Mouse (Mus musculus) T-helper 17 cell (primary cell): ENCODE results near the gene Kcnj14.

ENCODE experiments used
- in situ Hi-C, 2 experiments: fragments of 300-600 bp; cut with MboI, MseI; formaldehyde crosslinking; loops; 1 replicate in 1 of 2; 2 replicates in 1 of 2; pipeline ENCODE4 v1.15.1; 2025; ENCODE audit warnings: high pct_unique_total_duplicates in 2 of 2

Kcnj14 gene

DNA sequence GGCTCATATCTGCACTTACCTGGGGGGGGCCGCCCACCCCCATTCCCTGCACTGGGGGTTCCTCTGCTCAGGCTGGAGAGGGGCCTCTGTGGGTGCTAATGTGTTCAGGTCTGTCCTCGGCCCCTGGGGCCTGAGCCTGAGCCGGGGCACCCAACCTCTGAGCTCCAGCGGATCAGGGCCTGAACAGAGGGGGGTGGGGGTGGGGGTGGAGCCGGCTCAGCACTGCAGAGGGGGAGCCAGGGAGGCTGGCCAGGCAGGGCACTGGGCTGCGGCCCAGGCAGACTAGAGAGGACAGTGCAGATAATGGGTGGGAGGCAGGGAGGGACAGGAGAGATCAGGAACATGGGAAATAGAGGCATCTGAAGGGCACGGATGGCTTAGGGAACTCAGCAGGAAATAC lies at the start of gene Kcnj14:
Gene Kcnj14 (minus strand): TSS at position 185 of the 400 bp plus-strand sequence.
- in situ Hi-C loops, result no loop called here

DNA sequence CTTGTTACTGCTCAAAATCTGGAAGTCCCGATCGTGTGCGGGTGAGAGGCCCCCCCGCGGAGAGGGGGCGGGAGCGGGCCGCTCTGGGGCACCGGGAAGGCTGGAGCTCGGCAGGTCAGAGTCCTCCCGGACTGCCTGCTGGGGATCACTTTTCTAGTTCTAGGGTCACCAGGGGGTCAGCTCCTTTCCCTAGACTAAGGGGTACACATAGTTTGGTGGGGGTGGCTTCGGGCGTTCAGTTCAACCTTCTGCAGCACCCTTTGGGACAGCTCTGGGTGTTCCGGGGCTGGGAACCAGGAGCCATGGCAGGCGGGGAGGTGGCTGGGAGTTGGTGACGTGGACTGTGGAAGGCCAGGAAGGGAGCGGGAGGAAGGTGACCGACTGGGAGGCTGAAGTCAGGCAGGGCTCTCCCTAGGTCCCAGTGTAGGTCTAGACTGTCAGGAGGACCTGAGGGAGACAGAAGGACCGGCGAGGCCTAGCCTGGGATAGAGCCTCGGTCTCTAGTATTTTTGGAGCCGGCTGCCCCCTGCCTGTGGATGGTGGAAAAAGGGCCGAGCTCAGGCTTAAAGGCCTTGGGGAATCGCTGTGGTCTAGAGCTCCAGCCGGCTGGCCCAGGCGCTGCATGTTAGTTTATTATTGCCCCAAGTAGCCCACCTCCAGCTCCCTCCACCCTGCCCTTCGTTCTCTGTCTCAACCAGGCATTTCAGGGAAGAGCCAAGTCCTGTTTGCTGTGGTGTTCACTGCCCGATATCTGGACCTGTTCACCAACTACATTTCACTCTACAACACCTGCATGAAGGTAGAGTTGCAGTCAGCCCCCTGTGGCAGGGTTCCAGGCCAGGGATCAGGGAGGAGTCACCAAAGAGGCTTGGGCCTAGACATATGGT lies 48.7 kb upstream of the Kcnj14 start:
- in situ Hi-C loops, result loop anchor here in 1 of 2 experiments (5.0 kb wide), 1 partner anchor 49 kb away; the partner anchor contains the start of genes Ccdc114 and Emp3

DNA sequence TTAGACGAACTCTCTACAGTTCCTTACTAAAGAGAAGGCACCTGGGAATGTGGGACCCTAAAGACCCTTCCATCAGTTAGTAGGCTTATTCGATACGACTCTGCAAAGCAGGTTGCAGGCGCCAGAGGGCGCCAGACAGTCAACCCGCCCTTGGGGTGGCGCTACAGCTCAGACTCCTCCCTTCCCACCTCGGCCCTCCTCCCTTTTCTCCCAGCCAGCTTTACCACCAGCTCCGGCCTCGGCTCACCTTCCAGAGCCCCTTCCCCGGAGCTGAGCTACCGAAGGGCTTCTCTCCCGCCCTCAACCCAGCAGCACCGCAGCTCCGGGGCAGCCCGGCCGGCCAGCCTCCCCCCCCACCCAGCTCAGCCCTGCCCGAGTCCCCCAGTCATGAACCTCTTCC lies 48.0 kb upstream of the Kcnj14 start, which contains the start of gene Kdelr1:
Gene Kdelr1 (plus strand): TSS at position 149 of the 400 bp plus-strand sequence.
- in situ Hi-C loops, result loop anchor here in 1 of 2 experiments (5.0 kb wide), 1 partner anchor 50 kb away; the partner anchor contains the start of genes Ccdc114 and Emp3

DNA sequence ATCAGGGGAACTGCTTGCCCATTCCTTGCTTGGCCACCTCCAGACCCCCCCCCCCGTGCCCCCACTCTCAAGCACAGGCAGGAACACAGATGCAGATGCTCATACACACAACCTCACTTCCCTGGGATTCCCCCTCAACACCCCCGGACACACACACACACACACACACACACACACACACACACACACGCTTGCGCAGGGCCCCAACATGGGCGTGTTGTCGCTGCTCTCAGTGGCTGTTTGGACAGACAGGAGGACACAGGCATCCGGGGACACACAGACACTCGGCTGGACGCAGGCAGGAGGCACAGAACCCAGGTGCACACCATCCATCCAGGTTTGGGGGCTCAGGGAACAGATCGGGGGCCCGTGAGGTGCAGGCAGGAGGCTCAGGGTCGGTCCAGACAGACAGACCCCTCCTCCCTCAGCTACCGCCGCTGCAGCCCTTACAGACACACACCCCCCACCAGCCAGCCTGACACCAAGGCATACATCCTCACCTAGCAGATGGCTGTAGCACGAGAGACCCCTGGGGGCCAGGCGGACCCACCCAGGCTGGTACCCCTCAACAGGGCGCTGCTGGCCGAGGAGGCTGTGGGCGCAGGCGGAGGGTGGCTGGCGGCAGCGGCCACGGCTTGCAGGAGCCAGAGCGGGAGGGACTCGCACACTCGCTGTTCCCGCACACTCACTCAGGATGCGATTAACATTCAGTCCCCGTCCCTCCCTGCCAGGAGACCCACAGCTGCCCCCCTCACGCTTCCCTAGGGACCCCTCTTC lies 45.9 kb upstream of the Kcnj14 start:
- in situ Hi-C loops, result loop anchor here in 1 of 2 experiments (5.0 kb wide), 1 partner anchor 52 kb away; the partner anchor contains the start of genes Ccdc114 and Emp3

DNA sequence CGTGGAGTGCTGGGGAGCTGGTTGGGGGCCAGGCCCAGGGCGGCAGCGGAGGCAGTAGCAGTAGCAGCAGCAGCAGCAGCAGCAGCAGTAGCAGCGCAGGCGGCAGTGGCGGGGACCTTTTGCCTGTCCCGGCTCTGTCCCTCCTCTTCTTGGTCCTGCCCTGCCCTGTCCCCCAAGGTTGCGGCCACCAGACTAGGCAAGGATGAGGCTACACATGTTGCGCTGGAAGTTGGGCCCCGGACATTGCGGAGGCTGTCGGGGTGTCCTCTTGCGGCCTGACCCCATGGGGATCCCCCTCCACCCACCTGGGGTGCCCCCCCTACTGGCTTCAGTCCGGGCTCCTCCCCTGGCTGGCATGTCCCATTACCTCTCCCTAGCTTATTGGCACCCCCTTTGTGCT lies 45.2 kb upstream of the Kcnj14 start:
- in situ Hi-C loops, result loop anchor here in 1 of 2 experiments (5.0 kb wide), 1 partner anchor 53 kb away; the partner anchor contains the start of genes Ccdc114 and Emp3

DNA sequence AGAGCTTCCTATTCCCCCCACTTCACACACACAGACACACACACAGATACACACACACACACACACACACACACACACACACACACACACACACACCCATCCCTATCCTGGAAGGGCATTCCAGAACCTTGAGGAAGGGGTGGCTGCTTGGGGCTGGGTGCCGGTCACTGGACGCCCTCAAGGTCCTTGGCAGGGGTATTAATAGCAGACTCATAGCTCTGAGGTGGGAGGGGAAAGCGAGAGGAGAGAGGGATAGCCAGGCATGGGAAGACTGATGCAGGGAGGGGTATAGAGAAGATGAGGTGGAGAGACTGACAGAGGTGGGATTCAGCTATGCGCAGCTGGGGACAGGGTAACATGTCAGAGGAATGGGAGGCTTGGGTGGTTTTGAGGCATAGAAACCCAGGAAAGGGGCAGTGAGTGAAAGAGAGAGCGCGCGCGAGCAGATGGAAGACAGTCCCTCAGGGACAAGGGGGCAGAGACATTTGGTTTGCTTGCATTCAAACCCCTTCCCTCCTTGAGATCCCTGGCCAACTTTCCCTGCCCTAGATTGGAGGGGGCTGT lies 44.6 kb upstream of the Kcnj14 start:
- in situ Hi-C loops, result no loop called here

DNA sequence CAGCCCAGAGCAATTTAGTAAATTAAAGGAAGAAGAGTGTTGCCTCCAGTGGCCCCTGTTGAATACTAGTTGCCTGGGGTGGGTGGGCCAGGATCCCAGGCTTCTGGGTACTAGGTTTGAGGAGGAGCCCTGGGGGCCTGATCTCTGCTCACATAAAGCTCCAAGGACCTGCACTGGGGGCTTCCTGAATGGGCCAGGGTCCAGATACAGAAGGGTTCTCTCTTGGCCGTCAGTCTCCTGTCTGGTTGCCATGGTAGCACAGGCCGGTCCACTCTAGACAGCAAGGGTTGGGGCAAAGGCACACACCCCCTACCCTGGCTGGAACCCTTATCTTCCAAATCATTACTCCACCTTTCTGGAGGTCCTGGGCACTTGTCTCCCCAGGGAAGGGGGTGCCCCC lies 43.3 kb upstream of the Kcnj14 start:
- in situ Hi-C loops, result no loop called here

DNA sequence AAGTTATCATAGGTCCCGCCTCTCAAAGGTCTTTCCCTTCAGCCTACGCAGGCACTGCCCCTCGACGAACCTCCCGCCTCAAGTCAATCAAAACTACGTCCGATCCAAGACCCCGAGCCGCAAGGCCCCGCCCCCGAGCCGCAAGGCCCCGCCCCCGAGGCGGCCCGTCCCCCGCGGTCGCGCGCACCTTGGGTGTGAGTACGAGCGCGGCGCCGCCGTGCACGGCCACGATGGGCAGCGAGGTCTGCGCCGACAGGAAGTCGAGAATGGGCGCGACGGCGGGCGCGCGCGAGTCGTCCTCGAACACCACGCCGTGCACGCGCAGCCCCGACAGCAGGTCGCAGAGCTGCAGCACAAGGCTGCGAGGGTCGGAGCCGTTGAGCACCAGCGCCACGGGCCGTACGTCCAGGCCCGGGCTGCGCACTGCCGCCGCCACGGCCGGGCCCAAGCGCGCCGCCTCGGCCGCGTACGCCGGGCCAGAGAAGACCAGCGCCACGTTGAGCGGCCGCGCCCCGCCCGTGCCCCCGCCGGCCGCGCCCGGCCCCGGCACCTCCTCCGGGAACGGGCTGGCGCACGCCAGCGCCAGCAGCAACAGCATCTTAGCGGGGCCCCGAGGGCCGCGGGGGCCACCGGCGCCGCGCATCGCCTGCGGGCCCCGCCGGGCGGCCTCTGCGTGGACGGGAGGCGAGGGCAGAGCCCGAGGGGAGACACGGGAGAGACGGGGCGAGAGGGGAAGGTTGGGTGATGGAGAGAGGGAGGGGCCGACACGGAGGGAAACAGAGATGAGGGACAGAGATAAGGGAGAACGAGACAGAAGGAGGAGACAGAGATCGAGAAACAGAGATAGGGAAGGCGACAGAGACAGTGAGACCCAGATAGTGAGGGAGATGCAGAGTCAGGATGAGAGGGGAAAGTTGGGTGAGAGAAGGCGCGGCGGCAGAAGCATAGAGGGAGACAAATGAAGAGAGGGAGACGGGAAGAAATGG lies 41.6 kb upstream of the Kcnj14 start:
- in situ Hi-C loops, result no loop called here

DNA sequence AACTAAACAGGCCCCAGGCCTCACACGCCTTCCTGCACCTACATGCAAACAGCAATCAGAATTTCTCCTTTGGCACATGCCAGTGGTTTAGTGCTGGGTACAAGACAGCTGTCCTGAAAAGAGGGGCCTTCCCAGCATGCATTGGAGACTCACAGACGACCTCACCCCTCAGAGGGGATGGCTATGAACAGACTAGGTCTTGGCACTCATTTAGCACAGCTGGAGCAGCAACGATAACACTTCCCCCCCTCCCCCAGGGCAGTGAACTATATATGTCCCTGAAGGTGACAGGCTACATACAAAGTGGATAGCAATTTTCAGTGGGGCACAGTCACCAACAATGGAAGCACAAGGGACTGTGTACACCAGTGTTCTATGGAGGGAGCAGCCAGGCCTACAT lies 39.9 kb upstream of the Kcnj14 start:
- in situ Hi-C loops, result no loop called here

DNA sequence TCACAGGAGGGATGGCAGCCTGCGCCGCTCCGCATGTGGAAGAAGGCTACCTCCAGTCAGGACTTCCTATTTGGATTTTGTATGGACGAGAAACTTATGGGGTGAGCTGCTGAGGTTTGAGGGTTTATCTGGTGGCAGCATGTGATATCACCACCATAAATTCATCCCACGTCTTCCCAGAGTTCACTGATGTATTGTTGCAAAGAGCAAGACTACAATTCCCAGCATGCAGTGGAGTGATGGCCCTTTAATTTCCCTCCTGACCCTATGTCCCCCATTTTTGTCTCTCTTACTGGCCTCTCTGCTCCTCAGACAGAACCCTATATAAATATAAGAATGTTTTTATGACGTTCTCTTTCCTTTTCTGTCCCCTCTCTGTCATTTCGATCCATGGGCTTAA lies 38.2 kb upstream of the Kcnj14 start:
- in situ Hi-C loops, result no loop called here

DNA sequence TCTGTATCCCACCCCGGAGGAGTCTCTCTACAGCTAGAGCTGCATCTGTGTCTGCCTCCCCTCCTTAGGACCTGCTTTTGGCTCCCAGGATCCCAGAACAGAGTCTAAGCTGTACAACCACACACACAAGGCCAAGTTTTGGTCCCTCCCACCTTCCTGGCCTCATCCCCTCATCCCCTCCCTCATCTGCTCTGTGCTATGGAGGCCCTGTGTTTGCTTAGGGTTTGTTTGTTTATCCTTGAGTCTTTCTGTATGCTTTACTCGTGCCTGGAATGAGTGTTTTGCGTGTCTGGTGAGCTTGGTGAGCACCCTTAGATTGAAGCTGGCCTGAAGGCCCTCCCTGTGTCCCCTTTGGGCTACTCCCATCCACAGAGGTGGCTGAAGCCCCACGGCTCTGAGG lies 34.4 kb upstream of the Kcnj14 start:
- in situ Hi-C loops, result no loop called here

DNA sequence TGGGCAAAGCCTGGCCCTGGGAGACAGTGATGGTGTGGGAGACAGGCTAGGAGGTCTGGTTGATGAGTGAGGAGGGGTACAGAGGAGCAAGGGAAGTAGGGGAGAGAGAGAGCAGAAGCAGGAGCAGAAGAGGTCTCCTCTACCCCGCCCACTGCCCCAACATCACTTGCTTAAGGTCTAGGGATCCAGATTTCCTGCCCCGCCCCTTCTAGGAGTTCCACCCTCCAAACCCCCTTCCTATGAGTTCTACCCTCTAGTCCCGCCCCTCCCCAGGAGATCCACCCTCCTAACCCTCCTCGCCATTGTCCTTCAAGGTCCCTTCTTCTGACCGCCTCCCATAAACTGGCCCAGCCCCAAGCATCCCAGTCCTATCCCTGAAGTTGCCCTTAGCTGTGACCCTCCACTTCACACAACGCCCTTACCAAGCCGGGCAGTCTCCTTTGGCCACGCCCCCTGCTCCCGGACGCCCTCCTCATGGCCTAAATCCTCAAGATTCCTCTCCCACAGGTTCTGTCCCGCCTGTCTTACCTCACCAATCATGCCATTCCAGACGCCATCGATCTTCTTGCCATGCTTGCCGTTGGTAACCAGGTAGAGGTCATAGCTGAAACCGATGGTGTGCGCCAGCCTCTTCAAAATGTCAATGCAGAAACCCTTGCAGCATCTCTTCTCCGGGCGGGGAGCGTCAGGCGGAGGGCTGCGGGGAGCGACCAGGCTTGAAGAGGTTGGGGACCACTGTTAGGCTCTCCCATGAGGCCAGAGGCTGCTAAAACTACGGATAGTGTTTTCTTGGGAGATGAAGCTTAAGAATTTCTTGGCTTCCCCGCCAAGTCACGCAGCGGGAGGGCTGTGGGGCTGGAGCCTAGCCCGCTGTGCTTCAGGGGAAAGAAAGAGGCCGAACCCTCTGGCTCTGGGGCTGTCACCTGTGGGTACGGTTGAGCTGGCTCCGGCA lies 32.6 kb upstream of the Kcnj14 start:
- in situ Hi-C loops, result no loop called here

DNA sequence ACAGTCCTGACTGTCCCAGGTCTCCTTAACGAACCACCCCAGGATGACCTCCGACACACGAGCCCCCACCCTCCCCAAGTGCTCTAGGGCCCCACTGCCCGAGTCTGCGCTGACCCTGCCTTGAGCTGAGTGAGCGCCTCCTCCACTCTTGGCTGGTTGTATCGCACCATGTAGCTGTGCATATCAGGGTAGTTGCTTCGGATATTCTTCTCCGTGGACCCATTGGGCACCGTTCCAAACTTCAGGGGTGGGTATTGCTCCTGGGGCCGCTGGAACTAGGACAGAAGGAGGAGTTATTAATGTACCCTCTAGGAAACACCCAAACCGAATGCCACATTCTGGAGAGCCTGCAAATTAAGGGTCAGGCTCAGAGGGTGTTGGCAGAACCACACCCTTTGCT lies 28.5 kb upstream of the Kcnj14 start:
- in situ Hi-C loops, result no loop called here

DNA sequence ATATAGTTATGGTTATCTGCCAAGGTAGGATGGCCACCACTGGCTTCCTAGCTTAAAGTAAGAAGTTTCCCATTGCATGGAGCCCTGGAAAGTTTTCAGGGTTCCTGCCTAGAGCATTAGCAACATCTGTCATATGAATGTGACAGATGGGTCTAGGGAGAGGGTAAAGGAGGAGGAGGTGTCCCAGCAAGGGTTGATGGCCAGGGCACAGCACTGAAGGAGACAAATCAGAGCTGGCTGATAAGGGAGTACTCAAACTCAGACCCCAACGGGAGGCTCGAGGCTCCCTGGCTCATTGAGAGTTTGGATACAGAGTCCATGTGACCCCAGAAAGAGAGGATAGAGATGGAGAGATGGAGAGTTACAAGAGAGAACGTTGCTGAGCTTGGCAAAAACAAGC lies 26.1 kb upstream of the Kcnj14 start:
- in situ Hi-C loops, result no loop called here

DNA sequence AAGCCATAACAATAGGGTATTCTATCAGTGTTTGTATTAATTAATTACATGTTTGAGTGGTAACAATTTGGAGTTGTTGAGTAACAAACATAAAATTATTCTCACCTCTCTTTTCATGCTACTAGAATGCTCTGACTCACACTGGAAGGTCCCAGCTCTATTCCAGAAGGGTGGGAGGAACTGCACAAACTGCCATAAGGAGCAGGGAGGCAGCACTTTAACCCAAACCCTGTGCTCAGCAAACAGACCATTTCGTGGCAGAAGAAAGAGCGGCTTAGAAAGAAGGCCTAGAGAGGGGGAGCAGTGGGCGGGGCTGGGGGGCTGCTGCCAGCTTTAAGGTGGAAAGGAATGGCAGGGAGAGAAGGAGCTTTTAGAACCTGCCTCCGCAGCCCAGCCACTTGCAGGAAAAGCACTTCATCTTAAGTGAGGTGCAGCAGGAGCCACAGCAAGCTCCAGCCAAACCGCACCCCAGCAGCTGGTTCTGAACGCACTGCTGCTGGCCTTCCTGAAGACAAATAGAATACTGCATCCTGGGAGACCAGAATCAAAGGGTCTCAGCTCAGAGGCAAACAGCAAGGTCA lies 24.0 kb upstream of the Kcnj14 start:
- in situ Hi-C loops, result no loop called here

DNA sequence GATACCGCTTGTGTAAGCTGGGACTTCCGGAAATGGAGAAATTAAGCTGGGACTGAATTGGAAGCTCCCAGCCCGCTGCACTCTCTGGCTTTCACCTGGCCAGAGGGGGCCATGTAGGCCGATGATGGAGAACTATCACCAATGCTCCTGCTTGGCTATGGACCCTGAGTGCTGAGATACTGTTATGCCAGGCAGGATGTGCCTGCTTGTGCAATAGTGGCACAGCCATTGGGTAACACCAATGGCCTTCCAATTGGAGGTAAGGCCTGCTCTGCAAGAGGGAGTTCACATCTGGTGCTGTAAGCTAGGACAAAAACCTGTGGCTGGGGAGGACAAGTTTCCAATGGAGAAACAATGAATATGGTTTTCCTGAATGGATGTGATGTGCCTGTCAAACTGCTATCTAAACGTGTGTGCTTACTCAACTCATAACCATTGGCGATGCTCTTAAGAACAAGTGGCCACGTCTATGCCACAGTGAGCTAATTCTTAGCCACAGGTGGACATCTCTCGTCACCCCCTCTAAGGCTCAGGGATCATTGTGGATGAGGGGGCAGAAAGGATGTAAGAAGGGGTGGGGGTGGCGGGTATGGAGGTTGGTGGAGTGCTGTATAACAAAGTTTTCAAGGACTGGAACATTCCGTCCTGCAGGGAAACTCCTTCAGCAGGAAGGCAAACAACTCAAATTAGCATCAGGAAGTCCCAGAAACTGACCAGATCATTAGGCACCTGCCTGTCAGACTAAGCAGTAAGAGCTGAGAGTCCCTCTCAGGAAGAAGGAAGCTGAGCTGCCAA lies 18.6 kb upstream of the Kcnj14 start:
- in situ Hi-C loops, result no loop called here

DNA sequence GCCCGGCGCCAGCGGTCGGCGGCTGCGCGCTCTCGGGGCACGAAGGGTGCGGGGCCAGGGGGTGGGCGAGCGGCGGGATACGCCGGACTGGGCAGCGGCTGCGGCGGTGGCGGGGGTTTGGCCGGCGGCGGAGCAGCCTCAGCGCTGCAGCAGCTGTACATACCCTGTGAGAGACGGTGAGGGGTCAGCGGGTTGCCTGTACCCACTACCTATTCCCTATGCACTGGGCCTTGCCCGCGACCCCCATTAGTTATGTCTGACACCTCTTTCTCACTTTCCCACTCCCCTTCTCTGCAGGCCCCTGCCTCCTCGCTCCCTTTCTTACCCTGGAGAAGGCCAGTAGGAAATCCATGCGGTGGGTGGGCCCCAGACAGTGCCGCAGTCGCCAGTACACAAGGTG lies 9.3 kb upstream of the Kcnj14 start:
- in situ Hi-C loops, result no loop called here

DNA sequence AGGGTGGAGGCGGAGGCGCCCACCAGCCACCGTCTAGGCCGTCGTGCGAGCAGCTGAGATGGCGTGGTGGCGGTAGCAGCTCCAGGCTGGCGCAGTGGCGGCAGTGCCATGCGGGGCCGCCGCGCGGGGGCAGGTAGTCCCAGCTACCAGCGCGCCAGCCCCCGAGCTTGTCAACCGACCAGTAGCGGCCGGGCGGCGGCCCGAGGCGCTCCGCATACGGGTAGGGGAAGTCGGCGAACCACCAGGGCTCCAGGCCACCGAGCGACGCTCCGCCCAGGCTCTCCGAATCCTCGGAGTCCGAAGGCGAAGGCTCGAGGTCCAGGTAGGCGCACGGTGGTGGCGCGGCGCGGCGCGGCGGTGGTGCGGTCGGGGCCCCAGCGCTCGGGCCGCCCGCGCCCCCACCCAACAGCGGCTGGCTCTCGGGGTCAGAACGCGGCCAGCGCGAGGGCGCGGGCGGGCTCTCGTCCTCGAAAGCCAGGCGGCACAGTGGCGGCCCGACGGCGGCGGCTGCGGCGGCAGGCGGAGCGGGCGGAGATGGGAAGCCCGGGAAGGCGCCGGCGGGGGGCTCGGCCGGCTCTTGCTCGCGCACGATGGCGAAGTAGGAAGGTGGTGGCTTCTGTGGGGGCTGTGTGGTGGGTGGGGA lies 8.7 kb upstream of the Kcnj14 start:
- in situ Hi-C loops, result no loop called here
